ENCODE assay signal across 11 mouse cellular contexts in the genomic region with DNA sequence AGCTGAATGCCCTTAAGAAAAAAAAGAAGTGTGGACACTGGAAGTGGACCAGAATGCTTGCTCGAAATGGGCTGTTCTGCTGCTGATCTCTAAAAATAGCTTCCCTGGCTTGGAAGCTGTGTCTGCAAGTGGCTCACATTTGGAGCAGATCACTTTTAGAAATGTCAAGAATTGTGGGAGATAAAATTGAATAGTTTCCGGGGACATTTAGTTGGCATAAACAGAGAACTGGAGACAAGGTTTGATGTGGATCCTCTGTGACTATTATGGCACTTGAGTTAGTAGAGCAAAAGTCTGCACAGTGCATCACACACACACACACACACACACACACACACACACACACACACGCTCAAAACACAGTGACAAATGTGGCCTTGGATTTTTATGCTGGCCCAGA. TPM values are rescaled to one million over a fixed set of nuclear protein-coding genes. Genes with fewer than 3 reads are reported as not detected.
DNase-seq lines count a peak whose midpoint lies in the region; ATAC-seq lines count a peak whose summit lies in the region.
"Had no signal": no experiment of that assay in that cellular context is flagged by ENCODE, and none has a peak within 500 bp of the region (broad histone marks: within the 10 kb centered on the region; RNA-seq: fewer than 3 reads in every experiment).

No protein-coding gene starts in this region.

- peaks cover 6% of the 10 kb centered on the region for H3K4me1 ChIP-seq in lung, embryonic 15.5 days
- no peaks in the 10 kb centered on the region for H3K4me1 ChIP-seq in stomach, embryonic 15.5 days
- peaks cover 7% of the 10 kb centered on the region for H3K4me1 ChIP-seq in forebrain, embryonic 16.5 days (replicated peaks; ENCODE audit: control insufficient read depth, insufficient read depth, low read length)
- H3K4me1 ChIP-seq: limb, embryonic 15.5 days; midbrain, embryonic 12.5 days had no signal

- no peak for DNase-seq in cerebellum, postnatal 36 days
- DNase-seq in lung, postnatal 14 days, result no peak
- DNase-seq in heart, postnatal 10 days, result peak; percentile 69 to 73
- DNase-seq in urinary bladder, postnatal 36 days (ENCODE audit: low spot score in 2 of 2), result no peak
- DNase-seq: kidney, adult 11 months had no signal

- no peak overlapping the region for H3K4me3 ChIP-seq in lung, embryonic 15.5 days
- H3K4me3 ChIP-seq in stomach, embryonic 15.5 days (replicated peaks), result no peak overlapping the region
- H3K4me3 ChIP-seq in forebrain, embryonic 16.5 days (replicated peaks; ENCODE audit: low read length), result no peak overlapping the region
- H3K4me3 ChIP-seq: limb, embryonic 15.5 days; midbrain, embryonic 12.5 days had no signal

- no peaks in the 10 kb centered on the region for H3K27me3 ChIP-seq in lung, embryonic 15.5 days
- H3K27me3 ChIP-seq in stomach, embryonic 15.5 days (replicated peaks), result no peaks in the 10 kb centered on the region
- H3K27me3 ChIP-seq in forebrain, embryonic 16.5 days (replicated peaks; ENCODE audit: control insufficient read depth, insufficient read depth, low read length), result no peaks in the 10 kb centered on the region
- H3K27me3 ChIP-seq: limb, embryonic 15.5 days; midbrain, embryonic 12.5 days had no signal

- 44% methylated on average over 3 of the region's 3 CpGs for WGBS in lung, embryonic 15.5 days
- 55% methylated on average over 3 of the region's 3 CpGs for WGBS in stomach, embryonic 15.5 days
- 80% methylated on average over 3 of the region's 3 CpGs for WGBS in forebrain, embryonic 16.5 days

- ATAC-seq in cerebellum, adult (ENCODE audit: insufficient number of reproducible peaks, low FRiP score, low TSS enrichment), result 0 out of 2 replicates have a peak, but pooled peaks have one; percentile 16
- peak; percentile 51; the same call in 1 of the 2 replicates for ATAC-seq in lung, embryonic 15.5 days (ENCODE audit: borderline replicate concordance, extremely low read depth, low FRiP score, low TSS enrichment)
- no peak for ATAC-seq in stomach, embryonic 15.5 days (ENCODE audit: insufficient read depth, low FRiP score, low read depth)
- no peak for ATAC-seq in forebrain, embryonic 16.5 days

- no peaks in the 10 kb centered on the region for H3K9me3 ChIP-seq in lung, embryonic 15.5 days
- no peaks in the 10 kb centered on the region for H3K9me3 ChIP-seq in stomach, embryonic 15.5 days
- H3K9me3 ChIP-seq in forebrain, embryonic 16.5 days (ENCODE audit: control insufficient read depth, low read length), result no peaks in the 10 kb centered on the region
- H3K9me3 ChIP-seq: limb, embryonic 15.5 days; midbrain, embryonic 12.5 days had no signal

- peak overlapping the region; percentile 53; the same call in 1 of the 2 replicates for H3K27ac ChIP-seq in lung, embryonic 15.5 days
- H3K27ac ChIP-seq in stomach, embryonic 15.5 days, result peak overlapping the region; percentile 55
- no peak overlapping the region for H3K27ac ChIP-seq in forebrain, embryonic 16.5 days (ENCODE audit: low read length)
- H3K27ac ChIP-seq: limb, embryonic 15.5 days; midbrain, embryonic 12.5 days had no signal

- no peak overlapping the region for H3K9ac ChIP-seq in lung, embryonic 15.5 days
- no peak overlapping the region for H3K9ac ChIP-seq in stomach, embryonic 15.5 days
- no peak overlapping the region for H3K9ac ChIP-seq in forebrain, embryonic 16.5 days (replicated peaks; ENCODE audit: low read depth, low read length)
- H3K9ac ChIP-seq: limb, embryonic 15.5 days; midbrain, embryonic 12.5 days had no signal

- intact Hi-C loops in heart, postnatal 10 days (cut with DNase I), result loop anchor here (5.0 kb wide), 1 partner anchor 38 kb away; a partner anchor contains a TSS

- no peak overlapping the region for H3K4me2 ChIP-seq in lung, embryonic 15.5 days
- H3K4me2 ChIP-seq in stomach, embryonic 15.5 days, result no peak overlapping the region
- H3K4me2 ChIP-seq in forebrain, embryonic 16.5 days (ENCODE audit: low read length), result no peak overlapping the region
- H3K4me2 ChIP-seq: limb, embryonic 15.5 days; midbrain, embryonic 12.5 days had no signal

- no peaks in the 10 kb centered on the region for H3K36me3 ChIP-seq in lung, embryonic 15.5 days
- no peaks in the 10 kb centered on the region for H3K36me3 ChIP-seq in stomach, embryonic 15.5 days
- H3K36me3 ChIP-seq in forebrain, embryonic 16.5 days (ENCODE audit: control insufficient read depth, insufficient read depth), result no peaks in the 10 kb centered on the region
- H3K36me3 ChIP-seq: limb, embryonic 15.5 days; midbrain, embryonic 12.5 days had no signal

RNA-seq across cellular contexts. Expression of a gene that starts 36.8 kb away (rescaled TPM):
- polyA plus RNA-seq in lung, embryonic 15.5 days (2015; fragmentation: Nextera tagmentation; extraction: Ambion mirVana), result 7.6 and 10.3 TPM in 2 replicates
- total RNA-seq in heart, postnatal 10 days (2021), result 10 to 100 TPM; 33.1 to 36.1 TPM
- 17.2 and 17.5 TPM in 2 replicates for polyA plus RNA-seq in stomach, embryonic 15.5 days (2015; fragmentation: Nextera tagmentation; extraction: Ambion mirVana)
- 10.2 and 10.5 TPM in 2 replicates for polyA plus RNA-seq in forebrain, embryonic 16.5 days (2015; fragmentation: Nextera tagmentation; extraction: Ambion mirVana)

Comparison
In these comparisons a context has a peak if more than half of its experiments do, and no peak if none do; other contexts are left out.
1. ATAC-seq: peak in cerebellum, adult (single experiment) and lung, embryonic 15.5 days (single experiment); none in stomach, embryonic 15.5 days (single experiment) and forebrain, embryonic 16.5 days (single experiment).
2. DNase-seq: peak in heart, postnatal 10 days (2 of 2); none in cerebellum, postnatal 36 days (0 of 2), lung, postnatal 14 days (single experiment) and urinary bladder, postnatal 36 days (0 of 2).